Mouse (Mus musculus) effector memory CD4-positive, alpha-beta T cell, adult 5 months (primary cell): ENCODE measurements around the gene Zfp966. TPM values are rescaled to one million over a fixed set of nuclear protein-coding genes. Genes with fewer than 3 reads are reported as not detected.

Experiments
- polyA plus RNA-seq: library from polyadenylated mRNA; unstranded; fragments of 100-300 nt; shearing (Covaris generic); gene quantifications from one replicate; pipeline ENCODE4 v1.2.1, GENCODE M21; 2017

Gene Zfp966
- 1.1 TPM for polyA plus RNA-seq

GRCm38 (mm10) chr2:175931000-175931399 lies at the start of gene Zfp966:
Gene Zfp966, minus strand, starts transcription at chr2:175931100.

DNA sequence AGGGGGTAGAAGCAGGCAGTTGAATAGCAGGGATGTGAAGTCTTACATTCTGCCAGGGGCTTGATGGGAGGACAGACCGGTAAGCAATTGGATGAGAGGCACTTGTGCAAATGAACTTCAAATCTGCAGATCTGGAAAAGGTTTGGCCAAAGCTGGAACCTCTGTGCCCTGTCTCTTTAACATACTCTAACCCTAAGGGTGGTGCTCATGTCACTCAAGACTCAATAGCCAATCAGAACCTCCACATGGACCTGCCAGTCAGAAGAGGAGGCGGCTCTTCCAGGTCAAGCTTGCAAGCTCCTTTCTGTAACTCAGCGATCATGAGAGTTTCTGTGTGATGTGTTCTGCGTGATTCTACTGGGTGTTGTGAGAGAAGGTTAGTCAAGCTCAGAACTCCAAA lies 34.1 kb upstream of the Zfp966 start, which contains the start of gene Gm2026:
TSS of gene Gm2026 (plus strand) at position 301 of the 400 bp plus-strand sequence.

GRCm38 (mm10) chr2:175869024-175869423 lies 61.9 kb downstream of the Zfp966 start, which contains the start of gene Gm6710:
Gene Gm6710, plus strand, starts transcription at chr2:175869219.

Other genes starting within 250 kb of the Zfp966 start
- gene Zfp969, start 227.5 kb downstream of the Zfp966 start, polyA plus RNA-seq = not detected
- gene Gm2007, start 189.6 kb downstream of the Zfp966 start, polyA plus RNA-seq = 4.4 TPM
- not detected for gene Gm14288, start 130.0 kb downstream of the Zfp966 start, polyA plus RNA-seq
- 2.5 TPM for gene Gm6710, start 61.9 kb downstream of the Zfp966 start, polyA plus RNA-seq
- gene Gm2026, start 34.2 kb upstream of the Zfp966 start, polyA plus RNA-seq = not detected
- gene Gm2004, start 218.7 kb upstream of the Zfp966 start, polyA plus RNA-seq = not detected